Comparison of ENCODE assay signal across 16 mouse cellular contexts in genomic region chr15:82272295-82272694, GRCm38 (mm10). TPM values are rescaled to one million over a fixed set of nuclear protein-coding genes. Genes with fewer than 3 reads are reported as not detected.
DNase-seq lines count a peak whose midpoint lies in the region.
"Had no signal": no experiment of that assay in that cellular context is flagged by ENCODE, and none has a peak within 500 bp of the region (broad histone marks: within the 10 kb centered on the region; RNA-seq: fewer than 3 reads in every experiment).

No protein-coding gene starts in this region.

- DNase-seq in cerebellum, adult 11-12 months: peak; percentile 71
- no peak for DNase-seq in cerebellum, adult 11 months
- peak; percentile 71 for DNase-seq in cerebellum, adult 9-10 months
- no peak for DNase-seq in cerebellum, adult 8-10 months
- peak; percentile 50 to 52 for DNase-seq in cerebellum, postnatal 36 days
- no peak for DNase-seq in adrenal gland, postnatal 10 days
- DNase-seq: adrenal gland, postnatal 14 days; embryo, embryonic 11 days; gastrocnemius, postnatal 25 days; heart, adult 18-20 months; heart, postnatal 10 days; heart, postnatal 36 days; kidney, adult 11 months; kidney, adult 8-10 months had no signal

RNA-seq across cellular contexts. Expression of gene Sept3, which starts 2.4 kb away (rescaled TPM):
- 1 to 10 TPM; 3.5 to 6.0 TPM for total RNA-seq in adrenal gland, postnatal 10 days (2021)

RNA-seq across cellular contexts. Expression of gene 1500009C09Rik, which starts 20.1 kb away (rescaled TPM):
- total RNA-seq in adrenal gland, postnatal 10 days (2021): under 1 TPM; 0.27 to 1.00 TPM
- total RNA-seq: gastrocnemius, adult 8-10 months; gastrocnemius, postnatal 25 days; heart, adult 18-20 months; heart, postnatal 10 days; heart, postnatal 36 days had no signal

RNA-seq across cellular contexts. Expression of gene Wbp2nl, which starts 26.5 kb away (rescaled TPM):
- total RNA-seq in adrenal gland, postnatal 10 days (2021): under 1 TPM in 1 of 2 experiments, not detected in 1; 0.48 TPM
- total RNA-seq: adrenal gland, adult 18-20 months; adrenal gland, postnatal 14 days; gastrocnemius, adult 8-10 months; gastrocnemius, postnatal 25 days; heart, adult 18-20 months; heart, postnatal 10 days; heart, postnatal 36 days had no signal

RNA-seq across cellular contexts. Expression of gene Cenpm, which starts 27.7 kb away (rescaled TPM):
- total RNA-seq in adrenal gland, postnatal 10 days (2021): 10 to 100 TPM; 11.7 to 12.0 TPM
- total RNA-seq: gastrocnemius, adult 8-10 months had no signal

RNA-seq across cellular contexts. Expression of gene Tnfrsf13c, which starts 48.1 kb away (rescaled TPM):
- total RNA-seq in adrenal gland, postnatal 10 days (2021): 1 to 10 TPM; 2.1 to 2.7 TPM
- total RNA-seq: gastrocnemius, adult 8-10 months; gastrocnemius, postnatal 25 days had no signal

Comparison
In these comparisons a context has a peak if more than half of its experiments do, and no peak if none do; other contexts are left out.
1. DNase-seq: peak in cerebellum, adult 11-12 months (single experiment), cerebellum, adult 9-10 months (single experiment) and cerebellum, postnatal 36 days (2 of 2); none in cerebellum, adult 11 months (single experiment), cerebellum, adult 8-10 months (single experiment) and adrenal gland, postnatal 10 days (single experiment).